Mouse (Mus musculus) cerebellum, adult 2 months (tissue): ENCODE results near the gene Lrrc47.

Experiments used
- CTCF ChIP-seq: fragments of 200-500 bp; IDR thresholded peaks from 2 replicates; pipeline ENCODE4 v1.5.1; 2011; ENCODE audit warnings: low read depth, mild to moderate bottlenecking, control low read depth, low read length, moderate library complexity, borderline replicate concordance; ENCODE audit not compliant: insufficient read depth
- POLR2A ChIP-seq: fragments of 200-500 bp; IDR thresholded peaks from 2 replicates; pipeline ENCODE4 v1.6.1; 2011; ENCODE audit warnings: low read length, control low read depth, borderline replicate concordance; ENCODE audit not compliant: insufficient read depth

GRCm38 (mm10) chr4:154021432-154021831 lies 9.9 kb downstream of the Lrrc47 start:
- TF ChIP-seq CTCF (no peak), POLR2A (no peak)
